ENCODE assay signal across 8 mouse cellular contexts in the genomic region with DNA sequence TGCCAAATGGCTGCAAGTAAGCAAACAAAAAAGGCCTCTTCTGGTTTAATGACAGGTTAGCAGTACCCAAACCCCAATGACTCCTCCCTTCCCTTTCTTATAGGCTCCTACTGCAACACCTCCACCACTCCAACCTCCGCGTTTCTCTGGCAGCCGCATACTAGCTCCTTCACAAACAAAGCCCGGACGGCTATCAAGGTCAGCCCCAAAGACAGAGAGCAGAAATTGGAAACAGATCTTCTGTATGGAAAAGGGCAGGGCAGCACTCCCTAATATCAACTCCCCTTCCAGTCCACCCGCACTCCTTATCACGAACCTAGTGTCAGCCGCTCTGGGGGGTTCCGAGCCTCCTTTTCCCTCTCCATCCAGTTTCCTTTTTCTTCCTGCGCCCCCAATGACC.
DNase-seq lines count a peak whose midpoint lies in the region; ATAC-seq lines count a peak whose summit lies in the region.

No protein-coding gene starts in this region.

- DNase-seq in neural tube, embryonic 11.5 days (ENCODE audit: low spot score) = no peak
- no peak for DNase-seq in neural tube, embryonic 10.5 days (ENCODE audit: extremely low spot score, low spot score)
- DNase-seq in forebrain, embryonic 10.5 days (ENCODE audit: extremely low spot score, low spot score) = no peak
- peak; percentile 51 for DNase-seq in limb, embryonic 10.5 days (ENCODE audit: low spot score)
- DNase-seq in midbrain, embryonic 14.5 days = peak; percentile 70

- H3K4me2 ChIP-seq in neural tube, embryonic 11.5 days (ENCODE audit: low read depth) = peak overlapping the region; percentile 77
- peak overlapping the region; percentile 70 for H3K4me2 ChIP-seq in hindbrain, embryonic 13.5 days
- peak overlapping the region; percentile 71 for H3K4me2 ChIP-seq in midbrain, embryonic 14.5 days (ENCODE audit: low read length)

- H3K4me1 ChIP-seq in neural tube, embryonic 11.5 days (ENCODE audit: control insufficient read depth, insufficient read depth, low read length) = peaks cover 5% of the 10 kb centered on the region; the same call in 1 of the 2 replicates
- peaks cover 13% of the 10 kb centered on the region; the same call in 1 of the 2 replicates for H3K4me1 ChIP-seq in brown adipose tissue, adult 24 weeks (ENCODE audit: control insufficient read depth, insufficient read depth, insufficient read length, low read length)
- peaks cover 25% of the 10 kb centered on the region for H3K4me1 ChIP-seq in forebrain, embryonic 10.5 days
- H3K4me1 ChIP-seq in hindbrain, embryonic 13.5 days (replicated peaks) = peaks cover 37% of the 10 kb centered on the region
- H3K4me1 ChIP-seq in limb, embryonic 10.5 days = peaks cover 22% of the 10 kb centered on the region
- peaks cover 18% of the 10 kb centered on the region for H3K4me1 ChIP-seq in midbrain, embryonic 14.5 days (ENCODE audit: control insufficient read depth, insufficient read depth, low read length)

- H3K9ac ChIP-seq in neural tube, embryonic 11.5 days (ENCODE audit: low read length) = peak overlapping the region; percentile 91
- peak overlapping the region; percentile 99 for H3K9ac ChIP-seq in hindbrain, embryonic 13.5 days
- peak overlapping the region; percentile 93 for H3K9ac ChIP-seq in midbrain, embryonic 14.5 days (replicated peaks; ENCODE audit: low read length)

- 2% methylated on average over 10 of the region's 10 CpGs for WGBS in neural tube, embryonic 11.5 days
- 1% methylated on average over 10 of the region's 10 CpGs for WGBS in forebrain, embryonic 10.5 days
- under 1% methylated on average over 10 of the region's 10 CpGs for WGBS in hindbrain, embryonic 13.5 days
- 1% methylated on average over 10 of the region's 10 CpGs for WGBS in limb, embryonic 10.5 days
- WGBS in midbrain, embryonic 14.5 days = 0% methylated on average over 10 of the region's 10 CpGs

- no peaks in the 10 kb centered on the region for H3K9me3 ChIP-seq in neural tube, embryonic 11.5 days (ENCODE audit: control insufficient read depth, low read length)
- no peaks in the 10 kb centered on the region for H3K9me3 ChIP-seq in forebrain, embryonic 10.5 days
- H3K9me3 ChIP-seq in hindbrain, embryonic 13.5 days = no peaks in the 10 kb centered on the region
- H3K9me3 ChIP-seq in limb, embryonic 10.5 days (replicated peaks) = no peaks in the 10 kb centered on the region
- no peaks in the 10 kb centered on the region for H3K9me3 ChIP-seq in midbrain, embryonic 14.5 days (ENCODE audit: control insufficient read depth, low read length)

- peak overlapping the region; percentile 92 for H3K27ac ChIP-seq in neural tube, embryonic 11.5 days (ENCODE audit: low read depth, low read length)
- peak overlapping the region; percentile 96 for H3K27ac ChIP-seq in brown adipose tissue, adult 24 weeks (replicated peaks; ENCODE audit: low read depth, low read length)
- peak overlapping the region; percentile 93 for H3K27ac ChIP-seq in forebrain, embryonic 10.5 days
- peak overlapping the region; percentile 99 for H3K27ac ChIP-seq in hindbrain, embryonic 13.5 days
- H3K27ac ChIP-seq in limb, embryonic 10.5 days = peak overlapping the region; percentile 98
- H3K27ac ChIP-seq in midbrain, embryonic 14.5 days (replicated peaks; ENCODE audit: low read depth, low read length) = peak overlapping the region; percentile 99

- peak overlapping the region; percentile 93 for H3K4me3 ChIP-seq in neural tube, embryonic 11.5 days (ENCODE audit: low read depth, low read length)
- H3K4me3 ChIP-seq in brown adipose tissue, adult 24 weeks (ENCODE audit: insufficient read depth, low read depth, low read length) = peak overlapping the region; percentile 100
- peak overlapping the region; percentile 73 for H3K4me3 ChIP-seq in forebrain, embryonic 10.5 days
- peak overlapping the region; percentile 97 for H3K4me3 ChIP-seq in hindbrain, embryonic 13.5 days
- peak overlapping the region; percentile 98 for H3K4me3 ChIP-seq in limb, embryonic 10.5 days
- H3K4me3 ChIP-seq in midbrain, embryonic 14.5 days (replicated peaks; ENCODE audit: low read depth, low read length) = peak overlapping the region; percentile 97

- ATAC-seq in neural tube, embryonic 11.5 days (ENCODE audit: insufficient read depth, low FRiP score, low TSS enrichment) = no peak
- ATAC-seq in hindbrain, embryonic 13.5 days (ENCODE audit: low FRiP score) = no peak; the same call in 1 of the 2 replicates
- ATAC-seq in midbrain, embryonic 14.5 days (ENCODE audit: low FRiP score, low TSS enrichment) = no peak
- no peak for ATAC-seq in inflammation-experienced regulatory T-cells, adult 6 months

- H3K27me3 ChIP-seq in neural tube, embryonic 11.5 days (ENCODE audit: control insufficient read depth, insufficient read depth, low read length) = no peaks in the 10 kb centered on the region
- peaks cover 16% of the 10 kb centered on the region; the same call in 1 of the 2 replicates for H3K27me3 ChIP-seq in forebrain, embryonic 10.5 days (ENCODE audit: poor library complexity, severe bottlenecking)
- H3K27me3 ChIP-seq in hindbrain, embryonic 13.5 days = no peaks in the 10 kb centered on the region
- H3K27me3 ChIP-seq in limb, embryonic 10.5 days (ENCODE audit: low read depth, poor library complexity, severe bottlenecking) = 0 out of 2 replicates have a peak, but pooled peaks cover 6% of the 10 kb centered on the region
- H3K27me3 ChIP-seq in midbrain, embryonic 14.5 days (ENCODE audit: control insufficient read depth, insufficient read depth, low read length) = no peaks in the 10 kb centered on the region

- H3K36me3 ChIP-seq in neural tube, embryonic 11.5 days (ENCODE audit: control insufficient read depth, insufficient read depth, low read length) = no peaks in the 10 kb centered on the region
- peaks cover 14% of the 10 kb centered on the region for H3K36me3 ChIP-seq in forebrain, embryonic 10.5 days (replicated peaks)
- H3K36me3 ChIP-seq in hindbrain, embryonic 13.5 days = peaks cover 26% of the 10 kb centered on the region
- peaks cover 8% of the 10 kb centered on the region for H3K36me3 ChIP-seq in limb, embryonic 10.5 days
- 0 out of 2 replicates have a peak, but pooled peaks cover 4% of the 10 kb centered on the region for H3K36me3 ChIP-seq in midbrain, embryonic 14.5 days (ENCODE audit: control insufficient read depth, insufficient read depth, low read length)

Comparison
In these comparisons a context has a peak if more than half of its experiments do, and no peak if none do; other contexts are left out.
1. DNase-seq: peak in limb, embryonic 10.5 days (single experiment) and midbrain, embryonic 14.5 days (single experiment); none in neural tube, embryonic 11.5 days (single experiment), neural tube, embryonic 10.5 days (single experiment) and forebrain, embryonic 10.5 days (single experiment).
2. Peak in every context shown above with its lines, with median percentiles within 50 percentile points of each other: H3K27ac ChIP-seq, H3K4me2 ChIP-seq, H3K4me3 ChIP-seq and H3K9ac ChIP-seq.